Mouse (Mus musculus) kidney, adult 9 months (tissue): ENCODE results near the gene Ramp2.

ENCODE experiments used
- DNase-seq: peaks from one replicate; pipeline ENCODE4 v3.0.0; 2022

Ramp2 gene

DNA sequence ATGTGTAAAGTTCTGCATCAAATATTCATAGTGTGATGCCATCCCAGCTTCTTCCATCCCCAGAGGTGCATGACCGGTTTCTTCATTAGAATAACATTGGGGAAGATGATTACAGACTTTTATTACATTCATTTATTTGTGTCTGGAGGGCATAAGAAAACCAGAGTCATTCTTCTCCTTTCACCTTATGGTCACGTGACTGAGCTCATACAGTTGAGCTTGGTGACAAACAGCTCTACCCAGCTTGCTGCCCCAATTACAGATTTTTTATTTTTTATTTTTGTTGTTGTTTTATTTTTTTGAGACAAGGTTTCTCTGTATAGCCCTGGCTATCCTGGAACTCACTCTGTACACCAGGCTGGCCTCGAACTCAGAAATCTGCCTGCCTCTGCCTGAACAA lies 26.6 kb downstream of the Ramp2 start:
- DNase-seq: no peak

DNA sequence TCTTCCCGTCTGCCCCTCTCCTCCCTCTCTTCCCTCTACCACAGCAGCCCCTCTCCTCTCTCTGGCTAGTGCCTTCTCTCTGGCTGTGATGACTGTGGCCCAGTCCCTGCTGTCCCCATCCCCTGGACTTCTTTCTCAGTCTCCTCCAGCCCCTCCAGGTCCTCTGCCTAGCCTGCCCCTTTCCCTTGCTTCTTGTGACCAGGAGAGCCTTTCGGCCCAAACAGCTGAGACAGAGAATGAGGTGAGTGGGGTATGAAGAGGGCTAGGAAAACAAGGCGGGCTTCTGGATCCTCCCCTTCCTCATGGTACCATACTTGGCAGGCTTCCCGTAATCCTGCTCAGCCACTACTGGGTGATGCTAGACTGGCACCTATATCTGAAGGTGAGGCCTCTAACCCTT lies 29.5 kb downstream of the Ramp2 start:
- no peak for DNase-seq

DNA sequence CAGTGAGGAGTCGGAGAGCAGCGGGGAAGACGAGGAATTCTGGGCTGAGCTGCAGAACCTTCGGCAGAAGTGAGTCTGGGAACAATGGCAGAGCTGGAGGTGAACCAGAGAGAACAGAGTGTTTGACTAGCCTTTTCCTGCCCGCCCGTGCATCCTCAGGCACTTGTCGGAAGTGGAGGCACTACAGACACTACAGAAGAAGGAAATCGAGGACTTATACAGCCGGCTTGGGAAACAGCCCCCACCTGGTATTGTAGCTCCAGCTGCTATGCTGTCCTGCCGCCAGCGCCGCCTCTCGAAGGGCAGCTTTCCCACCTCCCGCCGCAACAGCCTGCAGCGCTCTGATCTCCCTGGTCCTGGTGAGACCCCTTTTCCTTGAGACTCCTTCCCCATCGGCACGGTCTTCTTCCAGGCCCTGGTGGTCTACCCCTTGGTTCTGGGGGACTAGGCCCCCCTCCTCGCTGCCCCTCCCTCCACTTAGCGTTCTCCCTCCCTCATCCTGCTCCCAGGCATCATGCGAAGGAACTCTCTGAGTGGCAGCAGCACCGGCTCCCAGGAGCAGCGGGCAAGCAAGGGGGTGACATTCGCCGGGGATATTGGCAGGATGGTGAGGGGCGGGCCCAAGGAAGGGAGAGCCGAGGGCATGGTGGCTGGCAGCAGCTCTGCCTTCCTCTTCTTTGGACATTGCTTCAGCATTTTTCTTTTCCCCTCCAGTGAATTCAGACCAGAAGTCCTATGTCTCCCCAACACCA lies 30.7 kb downstream of the Ramp2 start:
- DNase-seq: no peak

DNA sequence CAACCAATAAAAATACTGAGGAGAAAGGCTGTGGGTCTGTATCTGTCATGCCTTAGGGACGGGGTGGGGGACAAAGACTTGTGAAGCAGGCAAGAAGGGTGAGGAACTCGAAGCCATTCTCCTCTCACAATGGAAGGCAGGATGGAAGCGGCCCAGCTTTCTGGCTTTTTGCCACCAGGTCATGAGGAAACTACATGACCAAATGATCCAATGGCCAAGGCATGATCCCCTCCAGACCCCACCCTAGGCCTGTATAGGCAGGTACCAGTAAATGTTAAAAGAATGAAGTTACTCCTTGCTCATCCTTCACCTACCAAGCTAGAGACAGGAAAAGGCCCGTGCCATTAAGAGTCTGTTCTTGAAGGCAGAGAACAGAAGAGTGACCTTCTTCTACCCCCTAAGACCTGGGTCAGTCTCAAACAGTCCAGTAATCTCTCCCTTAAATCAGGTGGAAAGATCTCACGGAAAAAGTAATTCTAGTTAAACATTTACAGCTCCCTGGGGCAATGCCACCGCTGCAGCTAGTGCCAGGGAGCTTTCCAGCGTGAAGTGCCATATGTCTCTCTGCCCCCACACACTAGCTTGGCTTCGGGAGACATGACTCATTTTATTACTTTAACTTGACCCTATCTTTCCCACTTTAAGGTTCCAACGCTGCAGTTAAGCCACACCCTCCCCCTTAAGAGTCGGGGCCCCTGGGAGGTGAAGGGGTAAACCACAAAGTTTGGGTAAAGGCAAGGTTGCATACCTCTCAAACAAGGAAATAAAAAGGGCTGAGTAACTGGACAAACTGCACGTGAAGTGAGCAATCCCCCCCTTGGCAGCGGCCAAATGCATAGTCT lies 31.8 kb downstream of the Ramp2 start:
- peak; percentile 96 for DNase-seq

DNA sequence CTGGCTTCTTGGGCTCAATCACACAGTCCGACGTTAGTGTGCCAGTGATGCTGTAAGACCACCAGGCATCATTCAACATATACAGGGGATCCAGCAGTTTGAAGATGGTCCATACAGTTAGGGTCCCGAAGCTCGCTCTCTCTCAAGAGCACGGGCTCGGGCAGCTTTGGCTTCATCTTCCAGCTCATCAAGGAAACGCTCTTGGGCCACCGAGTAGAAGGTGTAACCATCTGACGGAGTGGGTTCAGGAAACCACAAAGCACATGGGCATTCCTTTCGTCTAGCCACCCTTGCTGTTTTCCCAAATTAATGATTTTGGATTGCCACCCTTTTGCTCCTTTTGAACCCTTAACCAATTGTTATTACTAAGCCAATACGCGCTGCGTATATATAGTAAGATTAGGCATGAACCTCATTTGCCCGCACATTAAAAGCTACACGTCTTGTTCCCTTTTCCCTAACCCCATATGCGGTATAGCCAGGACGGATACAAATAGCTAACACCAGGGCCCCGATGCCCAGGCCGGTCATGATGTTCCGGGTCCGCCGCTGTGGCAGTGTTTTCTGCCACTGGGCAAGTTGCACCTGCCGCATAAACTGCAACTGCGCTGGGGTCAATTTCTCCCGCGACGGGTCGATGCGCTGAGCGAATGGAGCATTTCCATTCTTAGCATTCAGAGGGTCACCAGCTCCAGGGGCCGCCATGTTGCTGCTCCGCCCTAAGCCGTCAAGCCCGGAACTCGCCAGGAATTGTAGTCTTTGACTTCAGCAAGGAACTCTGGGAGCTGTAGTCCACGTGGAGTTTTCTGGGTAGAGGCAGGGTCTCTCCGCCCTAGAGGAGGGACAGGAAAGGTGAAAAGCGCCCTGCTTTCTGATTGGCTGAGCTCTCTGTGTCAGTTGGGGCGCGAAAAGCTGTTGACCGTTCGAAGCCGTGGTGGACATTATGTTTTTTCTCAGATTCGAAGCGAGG lies 32.7 kb downstream of the Ramp2 start, which contains the start of the genes Cntd1 and Coa3:
Gene Cntd1, plus strand, starts transcription at position 790 of the 970 bp plus-strand sequence.
Gene Coa3, minus strand, starts transcription at position 892 of the 970 bp plus-strand sequence.
- DNase-seq: peak; percentile 92

DNA sequence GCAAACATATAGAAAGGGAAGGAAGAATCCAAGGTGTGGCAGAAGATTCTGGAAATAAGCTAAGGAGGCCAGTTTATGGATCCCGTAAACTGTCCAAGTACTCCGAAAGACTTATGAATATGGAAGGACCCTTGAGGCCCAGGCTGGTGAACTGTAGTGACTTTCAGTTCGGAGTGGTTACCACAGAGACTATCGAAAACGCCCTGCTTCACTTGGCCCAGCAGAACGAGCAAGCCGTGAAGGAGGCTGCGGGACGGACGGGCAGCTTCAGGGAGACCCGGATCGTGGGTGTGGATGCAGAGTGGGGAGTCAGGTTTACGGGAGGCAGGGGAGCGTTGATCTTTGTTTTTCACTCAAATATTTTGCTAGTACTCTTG lies 33.4 kb downstream of the Ramp2 start:
- no peak for DNase-seq

DNA sequence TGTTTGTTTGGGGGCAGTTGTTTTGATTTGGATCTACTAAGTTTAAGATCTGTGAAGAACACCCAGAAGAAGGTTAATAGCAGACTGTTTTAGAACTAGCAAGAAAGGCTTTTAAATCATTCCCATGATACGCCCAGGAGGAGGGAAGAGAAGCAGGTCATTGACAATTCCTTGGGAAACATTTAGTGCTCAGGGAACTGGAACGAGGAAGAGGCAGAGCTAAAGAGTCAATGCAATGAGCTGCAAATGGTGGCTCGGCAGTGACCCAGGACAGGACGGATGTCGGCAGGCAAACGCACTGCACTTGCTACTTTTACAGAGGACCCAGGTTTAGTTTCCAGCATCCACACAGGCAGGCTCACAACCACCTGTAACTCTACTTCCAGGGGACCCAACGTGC lies 35.0 kb downstream of the Ramp2 start:
- DNase-seq: peak; percentile 61

DNA sequence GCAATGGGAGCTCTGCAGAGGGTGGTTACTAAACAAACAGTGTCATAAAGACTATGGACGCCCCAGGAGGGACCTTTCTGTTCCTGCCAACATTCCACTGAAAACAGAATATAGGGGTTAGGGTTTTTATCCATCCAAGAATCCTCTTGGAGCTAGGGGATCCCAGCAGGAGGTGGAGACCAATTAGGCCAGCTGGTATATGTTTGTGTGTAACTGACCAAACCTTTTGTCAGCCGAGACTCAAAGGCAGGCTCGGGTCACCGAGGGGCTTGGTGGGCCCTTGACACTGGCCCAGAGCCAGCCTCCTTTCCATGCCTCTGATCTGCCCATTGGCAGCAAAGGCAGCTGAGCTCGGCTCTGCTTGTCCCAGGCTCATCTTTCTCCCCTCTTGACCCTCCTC lies 37.1 kb downstream of the Ramp2 start:
- no peak for DNase-seq

DNA sequence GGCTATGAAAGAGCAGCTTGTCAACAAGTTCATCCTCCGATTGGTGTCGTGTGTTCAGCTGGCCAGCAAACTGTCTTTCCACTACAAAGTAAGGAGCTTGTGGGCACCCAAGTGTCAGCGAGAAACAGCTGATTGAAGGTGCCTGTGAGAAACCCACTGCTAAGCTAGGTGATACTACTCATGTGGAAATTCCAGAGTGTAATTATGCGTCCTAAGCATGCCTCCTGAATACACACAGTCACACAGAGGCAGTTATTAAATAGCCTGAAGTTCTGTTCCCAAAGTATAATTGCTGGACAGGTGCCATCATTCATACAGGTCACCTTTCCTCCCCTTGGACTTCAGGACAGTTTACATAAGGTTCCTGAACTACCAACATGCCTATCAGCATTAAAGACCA lies 38.0 kb downstream of the Ramp2 start:
- DNase-seq: peak; percentile 85

DNA sequence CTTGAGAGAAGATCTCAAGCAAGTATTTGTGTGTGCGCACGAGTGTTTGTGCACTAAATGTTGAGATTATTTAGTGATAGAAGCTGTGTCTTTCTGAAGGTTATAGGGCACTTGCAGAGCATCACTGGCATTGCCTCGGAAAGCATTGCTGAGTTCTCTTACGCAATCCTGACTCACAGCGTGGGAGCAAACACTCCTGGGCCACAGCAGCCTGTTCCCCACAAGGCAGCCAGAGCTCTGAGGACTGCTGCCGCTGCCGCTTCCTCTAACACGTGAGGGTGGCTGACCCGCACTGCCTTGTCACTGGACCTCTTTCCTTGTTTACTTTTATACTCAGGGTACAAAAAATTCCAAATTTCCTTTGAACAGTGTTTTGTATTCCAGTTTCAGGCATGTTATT lies 41.5 kb downstream of the Ramp2 start:
- no peak for DNase-seq

DNA sequence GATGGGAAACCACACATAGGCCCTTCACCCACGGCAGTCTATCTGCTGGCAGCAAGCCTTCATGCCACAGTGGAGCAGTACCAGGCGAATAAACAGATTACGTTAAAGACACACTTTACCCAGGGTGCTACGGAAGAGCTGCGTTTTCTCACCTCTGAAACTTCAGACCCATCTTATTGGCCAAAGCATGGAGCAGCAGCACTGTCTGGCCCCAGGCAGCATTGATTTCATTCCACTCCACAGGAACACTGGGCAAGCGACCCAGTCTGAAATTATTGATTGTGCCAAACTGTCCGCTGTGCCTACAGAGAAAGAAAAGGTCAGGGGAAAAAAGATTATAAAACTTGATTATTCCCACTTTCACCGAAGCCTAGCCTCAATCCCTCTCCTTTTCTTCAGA lies 45.4 kb downstream of the Ramp2 start:
- DNase-seq: no peak

DNA sequence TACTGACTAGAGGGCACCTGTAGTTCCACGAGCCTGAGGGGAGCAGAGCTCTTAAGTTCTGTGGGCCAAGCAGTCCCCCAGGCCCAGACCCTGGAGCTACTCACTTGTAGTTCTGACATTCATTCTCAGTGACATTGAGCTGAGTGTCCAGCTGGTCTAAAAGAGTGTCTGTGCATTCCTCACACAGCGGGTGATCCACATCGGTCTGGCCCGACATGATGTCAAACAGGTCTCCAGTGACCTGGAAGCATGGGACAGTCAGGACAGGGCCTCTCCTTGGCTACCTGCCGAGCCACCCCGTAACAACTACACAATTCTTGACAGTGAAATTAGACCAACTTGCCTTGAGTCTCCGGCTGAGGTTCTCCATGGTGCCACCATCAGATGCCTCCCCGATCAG lies 49.4 kb downstream of the Ramp2 start:
- DNase-seq: no peak

DNA sequence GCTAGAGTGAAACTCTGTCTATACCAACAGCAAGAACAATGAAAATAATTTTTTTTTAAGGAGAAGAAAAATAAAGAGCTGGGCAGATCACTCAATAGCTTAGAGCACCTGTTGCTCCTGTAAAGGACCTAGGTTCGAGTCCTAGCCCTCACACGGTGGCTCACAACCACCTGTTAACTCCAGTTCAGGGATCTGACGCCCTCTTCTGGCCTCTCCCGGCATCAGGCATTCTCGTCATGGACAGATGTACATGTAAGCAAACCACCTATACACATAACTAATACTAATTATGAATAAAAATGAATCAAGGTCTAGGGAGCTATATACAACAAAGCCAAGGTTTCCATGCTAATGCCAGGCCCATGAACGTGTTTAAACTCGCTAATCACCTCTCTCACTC lies 55.1 kb downstream of the Ramp2 start:
- DNase-seq: no peak

DNA sequence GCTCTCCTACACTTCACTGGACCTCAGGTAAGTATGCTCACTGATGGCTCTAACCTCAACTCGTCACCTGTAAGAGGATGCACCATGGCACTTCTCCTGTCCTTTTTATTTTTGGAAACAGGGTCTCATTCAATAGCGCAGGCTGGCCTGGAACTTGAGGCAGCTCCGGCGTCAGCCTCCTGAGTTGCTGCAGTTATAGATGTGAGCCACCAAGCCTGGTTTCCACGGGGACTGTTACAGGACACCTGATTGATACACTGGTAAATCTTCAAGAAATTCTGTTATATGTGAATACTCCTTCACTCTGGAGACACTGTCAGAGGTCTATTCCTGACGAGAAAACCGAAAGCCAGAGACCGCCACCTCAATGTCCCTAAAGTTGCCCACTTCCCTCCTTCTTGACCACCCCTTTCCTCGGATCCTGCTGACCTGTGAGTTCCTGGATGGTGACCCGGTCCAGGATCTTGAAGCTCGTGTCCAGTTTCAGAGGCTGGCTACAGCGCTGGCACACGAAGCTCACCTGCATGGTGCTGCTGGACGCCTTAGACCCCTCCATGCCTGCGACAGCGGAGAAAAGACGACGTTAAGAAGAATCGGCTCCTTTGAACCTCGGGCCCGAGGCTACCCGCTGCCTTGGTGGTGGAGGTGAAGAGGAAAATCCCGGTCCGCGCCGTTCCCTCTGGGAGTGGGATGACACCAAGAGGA lies 55.6 kb downstream of the Ramp2 start:
- no peak for DNase-seq

DNA sequence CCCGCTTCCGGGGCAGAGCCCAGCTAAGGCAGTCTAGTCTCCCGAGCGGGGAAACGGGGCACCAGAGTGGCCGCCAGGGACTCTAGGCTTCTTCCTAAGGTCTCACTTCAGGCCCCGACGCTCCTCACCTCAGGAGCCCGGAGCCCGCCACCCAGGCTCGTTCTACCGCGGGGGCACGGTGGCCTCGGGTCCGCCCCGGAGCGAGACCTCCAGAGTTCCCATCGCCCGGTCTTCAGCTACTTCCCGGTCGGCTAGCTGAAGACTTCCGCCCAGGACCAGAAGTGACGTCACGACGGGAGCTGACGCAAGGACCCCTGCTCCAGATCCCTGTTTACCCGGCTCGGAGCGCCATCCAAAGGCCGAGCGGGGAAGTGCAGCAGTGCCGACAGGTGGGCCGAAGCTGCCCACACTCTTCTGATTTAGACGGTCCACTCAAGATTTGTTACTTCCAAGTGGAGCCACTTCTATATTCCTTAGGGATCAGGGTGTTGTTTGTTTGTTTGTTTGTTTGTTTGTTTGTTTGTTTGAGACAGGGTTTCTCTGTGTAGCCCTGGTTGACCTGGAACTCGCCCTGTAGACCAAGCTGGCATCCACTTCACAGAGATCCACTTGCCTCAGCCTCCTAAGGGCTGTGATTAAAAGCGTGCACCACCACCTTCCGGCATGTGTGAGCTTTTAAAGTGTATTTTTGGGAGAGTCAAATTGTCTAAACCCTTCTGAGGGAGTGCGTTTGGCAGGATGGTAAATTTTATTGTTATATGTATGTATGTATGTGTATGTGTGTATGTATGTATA lies 56.4 kb downstream of the Ramp2 start, which contains the start of gene Becn1:
Gene Becn1, minus strand, starts transcription at position 283 of the 795 bp plus-strand sequence.
- DNase-seq: peak; percentile 97

DNA sequence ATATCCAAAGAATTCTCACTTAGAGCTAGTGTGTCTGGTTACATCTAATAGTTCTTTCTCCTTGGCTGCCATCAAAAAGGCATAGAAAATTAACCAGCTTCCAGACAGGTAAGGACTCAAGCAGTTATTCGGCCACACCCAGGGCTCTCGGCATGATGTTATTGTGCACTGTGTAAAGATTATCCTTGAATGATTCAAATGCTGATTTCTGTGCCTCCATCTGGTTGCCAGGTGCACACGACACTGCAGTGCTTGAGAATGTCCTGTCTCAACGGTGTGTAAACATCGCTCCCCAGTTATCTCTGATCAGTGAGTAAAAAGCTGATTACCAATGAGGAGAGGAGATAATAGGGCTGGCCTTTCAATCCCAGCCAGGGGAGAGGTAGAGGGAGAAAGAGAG lies 61.9 kb downstream of the Ramp2 start:
- no peak for DNase-seq
